Mouse (Mus musculus) erythroid progenitor cell, adult 5-6 weeks (primary cell): ENCODE measurements around the gene Cdc27. TPM values are rescaled to one million over a fixed set of nuclear protein-coding genes. Genes with fewer than 3 reads are reported as not detected.

Experiments
- ATAC-seq: replicated peaks from 2 replicates; pipeline ENCODE4 v1.8.0; 2016; ENCODE audit warnings: moderate number of reproducible peaks, mild to moderate bottlenecking, moderate TSS enrichment, inconsistent platforms; ENCODE audit not compliant: poor library complexity, low FRiP score, severe bottlenecking
- total RNA-seq, 2 experiments: library from RNA; stranded (forward) in 1 of 2; stranded (reverse) in 1 of 2; fragments of 150-400 nt in 1 of 2; fragments of 186-747, 209-891 nt in 1 of 2; gene quantifications; 2 replicates each; pipeline versions ENCODE4 v1.2.3 to v1.2.4; 2015 to 2017; ENCODE audit warnings: low replicate concordance in 2 of 2

Cdc27 gene
- total RNA-seq (2015; ENCODE audit: low replicate concordance) (76.0 and 78.4 TPM in 2 replicates), total RNA-seq (2017; ENCODE audit: low replicate concordance) (78.0 and 116 TPM in 2 replicates)

DNA sequence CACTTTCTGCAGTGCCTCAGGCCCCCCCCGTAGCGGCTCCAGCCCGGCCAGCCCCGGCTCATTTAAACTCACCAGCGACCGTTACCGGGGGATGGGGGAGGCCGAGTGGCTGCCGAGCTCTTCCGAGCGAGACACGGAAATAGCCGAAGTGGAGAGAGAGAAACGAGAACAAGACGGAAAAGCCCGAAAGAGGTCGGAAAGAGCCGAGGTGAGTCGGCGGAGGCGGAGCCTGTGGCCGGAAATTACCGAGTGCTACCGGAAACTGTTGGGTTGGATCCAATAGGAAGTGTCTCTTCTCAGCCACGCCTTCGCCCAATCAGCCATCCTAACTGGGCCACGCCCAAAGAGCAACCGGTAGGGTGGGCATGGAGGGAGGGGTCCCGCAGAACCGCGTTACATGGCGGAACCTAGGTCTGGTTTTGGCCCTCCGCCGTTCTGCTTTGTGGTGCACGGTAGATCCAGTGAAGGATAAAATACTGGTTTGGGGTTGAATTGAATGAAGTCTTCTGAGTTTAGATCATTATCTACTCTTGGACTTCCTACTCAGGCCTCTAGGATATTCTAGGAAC, at the start of gene Cdc27, which contains the start of gene Myl4:
Gene Cdc27, minus strand, starts transcription at position 215 of the 569 bp plus-strand sequence.
Gene Myl4, plus strand, starts transcription at position 258 of the 569 bp plus-strand sequence.
- peak; percentile 91 for ATAC-seq

DNA sequence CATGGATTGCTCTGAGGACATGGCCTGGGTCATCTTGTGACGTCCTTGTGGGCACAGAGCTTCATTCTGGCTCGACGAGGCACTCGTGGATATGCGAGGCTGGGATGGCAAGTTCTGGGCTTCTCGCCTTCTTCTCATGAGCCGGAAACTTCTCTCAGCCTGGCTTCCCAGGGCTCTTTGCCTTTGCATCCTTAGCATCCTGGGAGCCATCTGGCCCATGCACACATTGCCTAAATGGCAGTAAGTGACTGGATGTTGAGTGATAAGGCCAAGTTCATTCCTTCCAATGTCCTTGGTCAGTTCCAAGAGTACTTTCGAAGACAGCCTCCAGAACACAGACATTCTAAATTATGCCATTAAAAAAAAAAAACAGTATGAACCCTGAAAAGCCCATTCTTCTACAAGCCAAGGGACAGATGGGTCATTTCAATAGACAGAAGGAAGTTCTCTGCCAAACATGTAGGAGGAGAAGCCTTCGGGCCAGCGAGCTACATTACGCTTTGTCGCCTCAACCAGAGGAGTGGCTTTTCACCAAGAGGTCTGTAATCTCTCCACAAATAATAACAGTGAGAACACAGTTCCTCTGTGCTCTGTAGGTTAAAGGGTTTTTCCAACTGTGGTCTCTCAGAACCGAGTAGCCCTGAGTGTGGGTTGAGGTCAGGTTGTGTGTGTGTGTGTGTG, 49.0 kb upstream of the Cdc27 start:
- ATAC-seq: no peak

- no peak for ATAC-seq
Measured at GRCm38 (mm10) chr11:104596365-104596764, 45.9 kb upstream of the Cdc27 start.

DNA sequence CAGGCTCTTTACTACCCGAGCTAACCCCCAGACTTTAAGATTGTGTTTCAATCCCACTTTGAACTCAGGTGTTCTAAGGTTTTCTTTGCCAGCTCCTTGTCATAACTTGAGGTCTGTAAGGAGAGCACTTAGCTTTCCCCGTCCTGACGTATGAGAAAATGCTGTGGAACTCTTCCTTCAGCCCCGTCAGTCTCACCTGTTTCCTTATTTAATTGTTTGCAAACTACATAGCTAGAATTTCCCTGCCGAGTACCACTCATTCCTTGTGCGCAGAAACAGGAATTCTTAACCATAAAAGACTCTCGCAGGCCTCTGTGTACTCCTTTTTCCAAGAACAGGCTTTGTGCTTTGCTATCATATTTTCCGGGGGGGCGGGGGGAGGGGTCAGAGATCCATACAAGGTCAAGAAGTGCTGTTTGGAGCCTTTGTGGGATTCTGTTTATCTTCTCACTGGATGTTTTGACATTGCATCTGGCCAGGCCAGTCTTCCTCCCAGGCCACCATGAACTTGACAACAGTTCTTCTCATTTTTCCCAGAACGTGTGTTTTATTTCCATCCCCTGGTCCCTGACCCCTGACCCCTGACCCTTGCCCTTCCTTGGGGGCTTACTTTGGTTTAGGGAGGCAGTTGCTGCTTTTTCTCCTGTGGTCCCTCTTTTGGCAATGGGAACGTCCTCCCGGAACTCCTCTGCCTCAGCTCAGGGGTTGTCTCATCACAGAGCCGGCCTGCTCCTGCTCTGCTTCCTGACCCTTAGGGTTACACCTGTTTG, 41.8 kb upstream of the Cdc27 start:
- no peak for ATAC-seq

DNA sequence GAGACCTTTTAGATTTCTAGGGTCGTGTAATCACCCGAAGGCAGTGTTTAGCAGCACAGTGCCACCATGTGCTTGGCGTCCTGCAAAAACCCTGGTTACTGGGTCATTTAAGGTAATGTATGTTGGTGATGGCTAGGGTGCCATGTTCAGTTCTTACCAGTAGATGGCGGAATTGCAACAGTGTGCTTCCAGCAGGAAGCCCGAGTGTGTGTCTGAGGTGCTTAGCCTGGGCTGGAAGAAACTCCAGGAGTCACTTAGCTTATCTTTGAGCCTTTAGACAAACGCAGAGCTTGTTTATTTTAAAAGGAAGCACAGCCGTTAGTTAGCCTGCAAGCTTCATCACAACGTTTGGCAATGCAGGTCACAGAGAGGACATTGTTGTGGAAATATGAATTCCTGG, 39.7 kb upstream of the Cdc27 start:
- ATAC-seq: peak; percentile 71

- no peak for ATAC-seq
Measured at GRCm38 (mm10) chr11:104589570-104589969, 39.1 kb upstream of the Cdc27 start.

DNA sequence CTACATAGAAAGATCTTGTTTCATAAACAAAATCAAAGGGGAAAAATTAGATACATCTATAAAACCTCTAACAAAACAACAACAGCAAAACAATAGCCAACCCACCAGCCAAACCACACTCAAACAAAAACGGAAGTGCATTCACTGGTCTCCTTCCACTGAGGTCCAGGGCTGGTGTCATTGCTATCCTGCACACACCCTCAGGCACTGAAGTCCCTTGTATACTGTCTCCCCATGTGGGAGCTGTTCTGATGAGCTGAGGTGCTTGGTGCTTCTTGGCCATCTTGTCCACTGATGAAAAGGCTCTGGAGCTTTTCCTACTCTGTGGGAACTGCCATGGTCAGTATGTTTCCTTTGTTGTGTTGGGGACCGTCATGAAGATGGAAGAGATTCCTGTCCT, 38.1 kb upstream of the Cdc27 start:
- ATAC-seq: no peak

DNA sequence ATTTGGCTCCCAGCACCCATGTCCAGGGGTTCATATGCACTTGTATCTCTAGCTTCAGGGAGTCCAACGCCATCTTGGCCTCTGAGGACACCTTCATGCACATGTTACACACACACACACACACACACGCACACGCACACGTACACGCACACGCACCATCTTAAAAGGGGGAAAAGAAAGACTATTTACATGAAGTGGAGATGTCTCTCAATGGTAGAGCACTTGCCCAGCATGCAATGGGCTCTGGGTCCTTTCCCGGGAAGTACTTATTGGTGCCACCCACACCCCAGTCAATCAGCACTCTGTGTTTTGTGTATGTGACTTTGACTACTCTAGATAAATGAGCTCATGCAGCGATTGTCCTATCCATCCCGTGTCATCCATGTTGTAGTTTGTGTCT, 37.5 kb upstream of the Cdc27 start:
- ATAC-seq: no peak

DNA sequence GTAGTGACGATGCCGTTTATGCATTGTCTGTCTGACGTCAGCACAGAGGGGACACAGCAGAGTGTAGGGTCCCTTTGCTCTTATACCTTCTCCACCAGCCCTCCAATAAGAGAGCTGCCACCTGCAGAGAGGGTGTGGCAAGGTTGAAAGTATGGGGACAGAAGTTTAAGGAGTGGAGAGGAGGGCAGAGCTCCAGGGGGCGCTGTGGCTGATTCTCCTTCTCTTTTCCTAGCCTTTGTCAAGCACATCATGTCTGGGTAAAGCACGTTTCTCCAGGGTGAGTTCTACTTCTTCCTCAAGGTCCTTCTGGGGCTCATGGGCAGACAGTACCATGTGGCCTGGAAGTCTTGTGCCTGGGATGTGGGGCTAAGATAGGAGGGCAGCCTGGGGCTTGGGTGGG, 35.1 kb upstream of the Cdc27 start:
- no peak for ATAC-seq

DNA sequence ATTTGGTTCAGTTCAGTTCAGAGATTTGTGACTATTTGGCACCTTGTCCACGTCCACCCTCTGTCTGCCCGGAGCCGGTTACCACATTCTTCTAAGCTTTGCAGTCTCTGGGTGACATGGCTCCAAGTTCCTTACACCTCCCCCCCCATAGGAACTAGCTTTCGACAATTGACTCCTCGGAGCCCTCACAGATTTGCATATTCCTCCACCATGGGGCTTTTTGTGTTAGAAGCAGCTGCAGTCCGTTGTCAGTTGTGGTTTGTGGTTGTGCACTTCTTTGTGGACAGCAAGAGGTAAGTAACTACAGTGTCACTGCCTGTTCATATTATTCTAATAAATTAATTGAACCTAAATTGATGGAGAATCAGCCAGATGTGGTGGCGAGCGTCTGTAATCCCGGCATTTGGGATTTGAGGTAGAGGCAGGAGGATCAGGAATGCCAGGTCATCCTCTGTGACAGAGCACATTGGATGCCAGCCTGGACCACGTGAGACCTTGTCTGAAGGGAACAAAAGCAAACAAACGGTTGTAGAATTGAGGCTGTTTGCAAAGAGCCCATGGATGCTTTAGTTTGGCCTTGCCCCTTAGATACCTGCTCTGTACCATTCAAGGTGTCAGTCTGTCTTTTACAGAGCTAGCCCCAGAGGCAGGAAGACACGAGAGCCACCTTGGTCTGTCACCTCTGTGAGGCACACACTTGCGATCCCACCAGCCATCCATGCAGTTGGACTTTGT, 32.4 kb upstream of the Cdc27 start:
- ATAC-seq: no peak

DNA sequence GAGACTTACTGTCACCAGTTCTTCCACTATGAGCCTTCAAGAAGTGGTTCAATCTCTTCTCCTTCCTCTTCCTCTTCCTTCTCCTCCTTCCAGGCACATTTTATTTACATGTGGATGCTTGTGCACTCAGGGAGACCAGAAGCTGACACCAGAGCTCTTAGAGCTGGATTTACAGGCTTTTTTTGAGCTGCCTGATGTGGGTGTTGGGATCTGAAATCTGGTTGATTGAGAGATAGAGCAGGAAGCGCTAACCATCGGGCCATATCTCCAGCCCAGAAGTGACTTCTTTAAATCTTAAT, 31.8 kb upstream of the Cdc27 start:
- no peak for ATAC-seq

DNA sequence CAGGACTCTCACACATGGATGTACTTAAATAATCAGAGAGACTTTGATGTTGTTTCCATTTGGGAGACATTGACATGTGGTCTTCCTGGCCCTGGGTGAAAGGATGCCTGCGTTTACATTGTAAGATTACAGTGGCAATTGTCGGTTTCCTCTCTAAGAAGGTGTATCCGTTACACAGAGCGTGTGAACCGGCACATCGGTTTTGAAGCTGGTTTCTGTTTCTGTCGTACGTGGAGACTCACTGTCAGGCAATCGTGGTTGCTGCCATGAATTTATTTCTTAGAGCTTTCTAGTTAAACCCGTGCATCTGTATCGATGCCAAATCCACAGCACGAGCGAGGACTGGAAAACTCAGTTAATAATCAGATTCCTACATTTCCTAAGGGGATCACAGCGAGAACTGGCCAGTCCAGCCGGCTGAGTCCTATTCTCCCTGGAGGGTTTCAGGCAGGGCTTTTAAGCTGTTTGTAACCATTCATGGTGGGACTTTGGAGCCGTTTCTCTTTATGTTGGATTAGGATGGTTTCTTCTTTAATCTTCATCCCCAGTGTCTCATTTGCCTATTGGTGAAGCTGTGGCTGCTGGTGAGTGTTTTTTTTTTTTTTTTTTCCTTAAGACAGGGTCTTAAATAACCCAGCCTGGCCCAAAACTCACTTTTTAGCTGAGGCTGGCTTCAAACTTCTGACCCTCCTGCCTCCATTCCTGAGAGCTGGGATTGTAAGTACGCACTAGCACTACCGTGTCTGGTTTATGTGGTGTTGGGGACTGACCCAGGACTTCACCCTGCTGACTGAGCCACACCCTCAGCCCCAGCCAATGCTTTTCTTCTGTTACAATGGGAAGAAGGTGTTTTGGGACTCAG, 31.3 kb upstream of the Cdc27 start:
- ATAC-seq: no peak

GRCm38 (mm10) chr11:104580606-104581005, 30.2 kb upstream of the Cdc27 start:
- ATAC-seq: no peak

- no peak for ATAC-seq
Measured at GRCm38 (mm10) chr11:104580091-104580490, 29.7 kb upstream of the Cdc27 start.

- ATAC-seq: no peak
Measured at GRCm38 (mm10) chr11:104579575-104579974, 29.2 kb upstream of the Cdc27 start.

- no peak for ATAC-seq
Measured at GRCm38 (mm10) chr11:104579084-104579483, 28.7 kb upstream of the Cdc27 start.

DNA sequence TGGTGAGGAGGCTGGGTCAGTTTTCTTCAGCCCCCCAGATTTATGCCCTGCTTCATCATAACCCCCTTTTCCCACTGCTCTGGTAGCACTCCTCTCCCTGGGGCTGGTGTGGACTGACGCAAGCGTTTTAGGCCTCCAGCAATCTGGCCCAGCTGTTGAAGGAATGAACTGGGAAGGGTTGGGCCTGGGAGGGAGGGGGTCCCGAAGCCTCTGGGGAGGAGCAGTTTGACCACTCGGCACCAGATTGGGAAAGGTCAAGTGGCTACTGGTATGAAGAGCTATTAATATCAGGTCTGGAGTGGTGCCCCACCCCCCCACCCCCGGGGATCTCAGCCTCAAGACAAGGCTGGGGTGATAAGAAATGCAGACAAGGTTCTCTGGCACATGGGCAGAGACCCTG, 27.7 kb upstream of the Cdc27 start:
- no peak for ATAC-seq

GRCm38 (mm10) chr11:104576772-104577612, 26.6 kb upstream of the Cdc27 start:
- ATAC-seq: no peak

- ATAC-seq: no peak
Measured at GRCm38 (mm10) chr11:104572566-104572965, 22.1 kb upstream of the Cdc27 start.
